11 mouse cellular contexts compared by ENCODE assay signal in the genomic region with DNA sequence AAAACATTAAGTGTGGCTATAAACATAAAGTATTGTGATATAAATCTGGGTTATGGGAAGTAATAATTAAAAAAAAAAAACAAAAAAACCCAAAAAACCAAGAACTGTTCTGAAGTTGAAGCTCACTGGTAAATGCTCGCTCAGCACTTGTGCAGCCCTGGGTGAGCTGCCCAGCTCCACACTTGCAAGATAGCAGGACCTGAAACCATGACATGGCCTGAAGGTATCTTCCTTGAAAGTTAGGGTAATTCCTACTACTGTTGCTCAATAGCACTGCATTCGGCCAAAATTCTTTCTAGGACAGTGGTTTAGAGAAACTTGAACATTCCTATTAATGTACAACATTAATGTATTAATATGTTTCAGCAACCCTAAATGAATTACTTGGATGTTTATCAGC.
"Had no signal": no experiment of that assay in that cellular context is flagged by ENCODE, and none has a peak within 500 bp of the region (broad histone marks: within the 10 kb centered on the region; RNA-seq: fewer than 3 reads in every experiment).

No protein-coding gene starts in this region.

- DNase-seq: retina, postnatal 1 day; right cerebral cortex, adult 18-20 months; right cerebral cortex, postnatal 14 days; right cerebral cortex, postnatal 25 days; right cerebral cortex, postnatal 4 days; spleen, adult 18-20 months; thymus, adult 18-20 months; thymus, adult 2 months; thymus, postnatal 14 days; thymus, postnatal 25 days; thymus, postnatal 4 days had no signal
